Mouse (Mus musculus) right cerebral cortex, postnatal 4 days (tissue): Measurements from ENCODE around the gene Dusp16.
A peak's percentile ranks its signal among the peaks of the same experiment; 100 is the strongest.

ENCODE experiments used
- DNase-seq: peaks from one replicate; pipeline ENCODE4 v3.0.0-alpha.2; 2022

Gene Dusp16

DNA sequence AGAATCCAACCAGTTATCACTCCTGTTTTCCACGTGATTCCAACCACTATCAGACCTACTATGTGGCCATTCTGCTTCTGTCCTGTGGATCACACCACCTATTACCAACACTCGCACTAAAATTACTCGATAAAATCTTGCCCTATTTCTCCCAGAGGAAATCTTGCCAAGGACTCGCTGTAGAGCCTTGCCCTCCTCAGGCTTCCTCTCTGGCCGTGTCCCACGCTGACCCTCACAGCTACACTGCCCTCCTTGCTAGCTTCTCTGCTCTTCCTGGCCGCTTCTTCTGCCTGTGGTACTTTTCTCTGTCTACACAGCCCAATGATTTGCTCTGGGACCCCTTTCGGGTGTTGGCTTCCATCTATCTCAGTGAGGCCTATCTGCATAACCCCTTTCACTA, 59.6 kb downstream of the Dusp16 start:
- DNase-seq = no peak

- DNase-seq = no peak
These were observed 61.4 kb downstream of the Dusp16 start for GRCm38 (mm10) chr6:134730978-134731377.

DNA sequence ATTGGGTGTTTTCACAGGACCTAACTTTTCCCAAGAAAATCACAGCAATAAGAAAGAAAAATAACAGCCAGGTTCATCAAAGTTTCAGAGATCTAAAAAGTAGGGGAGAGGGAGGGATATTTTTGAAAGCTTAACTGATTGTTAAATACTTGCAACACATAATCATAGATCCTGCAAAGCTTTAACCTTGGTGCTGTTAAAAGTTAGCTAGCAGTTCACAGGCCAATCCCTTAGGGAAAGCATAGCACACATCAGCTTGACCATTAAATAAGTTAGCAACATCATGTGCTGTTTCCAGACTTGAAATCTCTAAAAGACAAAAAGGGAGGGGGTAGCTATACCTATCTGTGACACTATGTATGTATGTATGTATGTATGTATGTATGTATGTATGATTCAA, 67.0 kb downstream of the Dusp16 start:
- no peak for DNase-seq

- DNase-seq = no peak
These were observed 68.4 kb downstream of the Dusp16 start for GRCm38 (mm10) chr6:134723833-134724553.

- DNase-seq = no peak
These were observed 69.1 kb downstream of the Dusp16 start for GRCm38 (mm10) chr6:134723326-134723725.

DNA sequence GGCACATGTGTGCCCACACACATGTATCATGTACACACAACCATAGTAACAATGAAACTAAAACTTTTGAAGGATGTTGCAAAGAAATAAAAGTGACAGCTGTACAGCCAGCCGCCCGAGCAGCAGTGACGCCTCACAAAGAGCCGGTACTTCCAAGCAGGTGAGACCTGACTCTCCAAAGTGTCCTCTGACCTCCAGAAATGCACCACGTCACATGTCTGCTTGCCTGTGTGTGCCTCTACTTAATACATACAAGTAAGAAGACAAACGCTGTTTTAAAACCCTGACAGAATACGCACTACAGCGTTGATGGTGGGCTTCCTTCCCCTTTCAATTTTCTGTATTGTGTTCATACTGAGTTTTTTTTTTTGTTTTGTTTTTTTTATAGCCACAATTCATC, 69.5 kb downstream of the Dusp16 start:
- DNase-seq = no peak

GRCm38 (mm10) chr6:134721729-134722269, 70.6 kb downstream of the Dusp16 start:
- DNase-seq = no peak

- DNase-seq = no peak
These were observed 72.3 kb downstream of the Dusp16 start for GRCm38 (mm10) chr6:134720150-134720549.

DNA sequence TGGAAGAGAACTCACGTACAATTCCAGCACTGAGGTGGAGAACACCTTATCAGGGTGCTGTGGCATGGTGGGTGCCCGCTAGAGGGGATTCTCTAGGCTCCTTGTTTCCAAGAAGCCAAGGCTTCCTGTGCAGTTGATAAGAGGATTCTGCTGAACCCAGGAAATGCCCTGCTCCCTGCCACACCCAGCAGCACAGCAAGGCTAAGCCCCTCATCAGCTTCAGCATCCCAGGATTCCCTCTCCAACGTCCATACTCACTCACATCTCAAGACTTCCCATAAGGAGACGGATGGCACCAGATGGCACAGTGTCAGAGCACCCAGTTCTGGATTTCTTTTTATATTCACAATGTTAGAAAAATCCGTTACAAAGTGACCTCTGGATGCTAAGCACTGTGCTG, 73.3 kb downstream of the Dusp16 start:
- DNase-seq = no peak

- DNase-seq = no peak
These were observed 73.8 kb downstream of the Dusp16 start for GRCm38 (mm10) chr6:134718668-134719065.

GRCm38 (mm10) chr6:134717886-134718667, 74.3 kb downstream of the Dusp16 start:
- DNase-seq = no peak

- no peak for DNase-seq
These were observed 76.2 kb downstream of the Dusp16 start for GRCm38 (mm10) chr6:134716168-134716587.

DNA sequence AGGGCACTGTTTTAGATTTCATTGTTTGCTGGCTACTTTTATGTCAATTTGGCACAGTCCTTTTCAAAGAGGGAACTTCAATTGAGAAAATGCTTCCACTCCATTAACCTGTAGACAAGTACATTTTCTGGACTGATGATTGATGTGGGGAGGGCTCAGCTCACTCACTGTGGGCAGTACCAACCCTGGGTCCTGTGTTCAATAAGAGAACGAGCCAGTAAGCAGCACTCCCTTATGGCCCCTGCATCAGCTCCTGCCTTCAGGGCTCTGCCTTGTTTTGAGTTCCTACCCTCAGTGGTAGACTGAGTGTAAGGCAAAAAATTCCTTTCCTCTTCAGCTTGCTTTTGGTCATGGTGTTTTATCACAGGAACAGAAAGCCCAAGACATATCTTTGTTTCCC, 78.5 kb downstream of the Dusp16 start:
- DNase-seq = no peak

DNA sequence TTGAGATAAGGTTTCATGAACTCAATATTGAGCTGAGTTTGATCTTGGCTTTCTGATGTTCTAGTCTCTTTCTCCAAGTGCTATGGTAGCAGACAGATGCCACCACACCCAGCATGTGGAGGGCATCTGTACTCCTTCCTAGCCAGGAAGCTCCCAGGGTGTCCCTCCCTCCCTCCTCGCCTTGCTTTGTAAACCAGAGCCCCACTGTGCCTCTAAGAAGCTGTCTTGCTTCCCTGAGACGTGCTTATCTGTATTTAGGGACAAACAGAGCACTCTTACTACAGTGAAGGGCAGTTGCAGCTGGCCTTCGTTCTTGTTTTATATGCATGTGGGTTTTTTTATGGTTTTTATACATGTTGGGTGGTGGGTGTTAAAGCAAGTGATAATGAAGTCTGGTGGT, 79.1 kb downstream of the Dusp16 start:
- no peak for DNase-seq

DNA sequence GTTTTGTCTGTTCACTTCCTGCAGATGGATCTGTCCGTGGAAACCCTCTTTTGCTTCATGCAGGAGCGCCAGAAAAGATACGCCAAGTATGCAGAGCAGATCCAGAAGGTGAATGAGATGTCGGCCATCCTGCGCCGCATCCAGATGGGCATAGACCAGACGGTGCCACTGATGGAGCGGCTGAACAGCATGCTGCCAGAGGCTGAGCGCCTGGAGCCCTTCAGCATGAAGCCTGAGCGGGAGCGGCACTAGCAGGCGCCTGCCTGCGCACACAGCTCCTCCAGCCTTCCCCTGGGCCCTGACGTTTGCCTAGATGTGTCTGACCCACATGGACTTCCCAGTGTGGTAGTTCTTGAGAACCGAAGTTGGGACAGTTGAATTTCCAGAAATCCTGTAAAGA, 82.4 kb downstream of the Dusp16 start:
- DNase-seq = no peak

DNA sequence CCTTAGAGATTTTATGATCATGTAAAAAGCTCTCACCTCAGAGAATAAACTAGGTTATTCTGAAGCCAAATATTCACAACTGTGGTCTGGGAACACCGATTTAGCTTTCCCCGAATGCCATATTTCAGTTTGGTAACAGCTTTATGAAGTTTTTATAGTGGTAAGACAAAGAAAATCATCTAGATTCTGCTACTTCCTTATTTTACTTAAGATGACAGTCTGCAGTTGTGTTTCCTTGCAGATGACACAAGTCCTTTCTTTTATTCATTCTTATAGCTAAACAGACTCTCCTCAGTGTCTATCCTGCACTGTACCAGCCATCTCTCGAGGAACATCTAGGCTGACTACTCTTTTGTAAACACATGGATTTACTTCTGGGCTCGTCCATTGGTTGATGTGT, 86.0 kb downstream of the Dusp16 start:
- no peak for DNase-seq

GRCm38 (mm10) chr6:134703053-134703690, 89.3 kb downstream of the Dusp16 start:
- DNase-seq = no peak

DNA sequence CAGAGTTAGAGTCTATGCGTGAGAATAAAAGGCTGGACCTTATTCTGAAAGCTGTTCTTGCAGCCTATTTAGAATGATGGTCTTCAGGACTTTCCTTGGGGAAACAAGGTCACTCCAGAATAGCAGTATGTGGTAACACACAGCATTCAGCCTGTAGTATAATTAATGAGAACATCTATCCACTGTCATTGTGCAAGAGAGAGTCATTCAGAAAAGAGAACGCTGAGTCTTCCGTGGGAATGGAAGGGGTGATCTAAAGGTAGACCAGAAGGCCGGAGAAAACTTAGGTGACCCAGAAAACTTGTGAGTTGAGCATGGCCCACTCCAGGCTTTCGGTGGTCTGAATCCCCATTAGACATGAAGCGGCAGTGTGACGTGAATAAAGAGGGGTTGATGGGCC, 90.2 kb downstream of the Dusp16 start:
- DNase-seq = no peak

GRCm38 (mm10) chr6:134701211-134701602, 91.2 kb downstream of the Dusp16 start:
- DNase-seq = no peak

- no peak for DNase-seq
These were observed 91.8 kb downstream of the Dusp16 start for GRCm38 (mm10) chr6:134700451-134701210.

GRCm38 (mm10) chr6:134698243-134698642, 94.2 kb downstream of the Dusp16 start:
- DNase-seq = no peak

DNA sequence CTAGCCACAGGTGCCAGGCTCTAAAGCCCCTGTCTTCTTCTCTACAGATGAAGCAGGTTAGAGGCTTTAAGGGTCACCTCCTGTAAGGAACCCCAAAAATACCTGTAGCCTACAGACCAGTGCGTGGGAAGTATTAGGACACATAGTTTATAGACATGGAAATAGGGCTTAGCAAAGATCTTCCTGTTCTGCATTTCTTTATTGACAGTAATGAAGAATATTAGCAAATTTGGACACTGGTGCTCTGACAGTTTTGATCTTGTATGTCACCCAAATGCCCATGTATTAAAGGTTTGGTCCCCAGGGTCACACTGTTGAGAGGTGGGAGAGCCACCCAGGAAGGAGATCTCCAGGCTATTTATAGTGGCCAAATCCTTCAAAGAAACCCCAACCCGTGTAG, 95.9 kb downstream of the Dusp16 start:
- DNase-seq = no peak

DNA sequence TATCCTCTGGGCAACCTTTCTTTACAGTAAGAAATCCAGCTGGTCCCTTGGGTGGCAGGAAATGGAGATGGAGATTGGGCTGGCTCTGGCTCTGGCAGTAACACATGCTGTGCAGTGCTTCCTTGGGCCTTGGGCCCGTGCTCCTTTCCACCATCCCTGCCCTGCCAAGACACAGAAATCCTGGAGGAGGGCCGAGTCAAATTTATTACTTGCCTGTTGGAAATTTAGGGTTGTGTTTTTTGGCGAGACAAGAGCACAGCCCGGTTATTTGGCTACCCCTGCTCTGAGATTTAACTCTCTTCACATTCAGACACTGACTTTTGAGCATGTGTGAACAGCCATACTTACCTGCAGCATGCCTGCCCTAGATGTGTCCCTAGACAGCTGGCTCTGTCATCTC, 96.3 kb downstream of the Dusp16 start:
- peak; percentile 13 for DNase-seq
